In the genomic region with DNA sequence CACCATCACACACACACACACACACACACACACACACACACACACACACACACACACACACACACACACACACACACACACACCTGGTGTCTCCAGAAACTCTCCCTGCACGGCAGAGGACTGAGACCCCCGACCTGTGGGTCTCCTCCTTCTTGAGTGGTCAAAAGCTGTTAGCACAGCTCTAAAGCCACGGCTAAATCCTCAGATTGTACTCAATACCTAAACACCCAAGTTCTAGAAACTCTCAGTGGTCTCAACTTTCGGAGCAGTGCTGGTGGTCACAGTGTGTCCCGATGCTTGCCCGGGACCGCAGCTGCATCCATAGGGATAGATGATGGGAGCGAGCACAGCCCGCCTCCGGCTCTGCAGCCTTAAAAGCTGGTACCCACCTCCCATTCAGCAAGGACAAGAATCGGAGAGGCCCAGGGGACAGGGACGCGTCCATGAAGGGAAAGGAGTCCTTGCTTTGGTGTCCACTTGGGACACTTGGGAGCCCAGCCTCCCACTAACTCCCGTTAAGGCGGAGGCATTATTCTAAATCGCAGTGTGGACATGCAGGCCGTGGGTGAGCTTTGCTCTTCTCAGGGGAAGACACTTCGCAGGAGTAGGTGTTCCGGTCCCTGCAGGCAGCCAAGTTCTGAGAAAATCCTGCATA, we compare ENCODE assay signal across 10 mouse cellular contexts. TPM values are rescaled to one million over a fixed set of nuclear protein-coding genes. Genes with fewer than 3 reads are reported as not detected.
DNase-seq lines count a peak whose midpoint lies in the region; ATAC-seq and TF ChIP-seq lines count a peak whose summit lies in the region.
"Had no signal": no experiment of that assay in that cellular context is flagged by ENCODE, and none has a peak within 500 bp of the region (broad histone marks: within the 10 kb centered on the region; RNA-seq: fewer than 3 reads in every experiment).

No protein-coding gene starts in this region.

- DNase-seq in left cerebral cortex, adult 2 months (ENCODE audit: extremely low spot score in 1 of 2, low spot score in 2 of 2), result peak; percentile 14 to 26
- DNase-seq in left cerebral cortex, postnatal 14 days (ENCODE audit: low spot score in 2 of 2), result no peak
- DNase-seq in forebrain, embryonic 11.5 days (ENCODE audit: low spot score), result peak; percentile 73
- peak; percentile 65 for DNase-seq in limb, embryonic 11.5 days (ENCODE audit: low spot score)
- peak; percentile 23 for DNase-seq in splenic B cell, adult 2 months (ENCODE audit: low read depth, low spot score)
- no peak for DNase-seq in c-Kit-positive CD71-positive TER-119-positive erythroid progenitor cells, embryonic 14.5 days (ENCODE audit: low spot score)
- DNase-seq in layer of hippocampus, adult 2 months (ENCODE audit: low spot score in 2 of 2), result no peak
- DNase-seq: cerebellum, adult 8-10 months had no signal

- TF ChIP-seq CTCF in left cerebral cortex, adult 2 months (IDR thresholded peaks at IDR 0.05), result no peak
- TF ChIP-seq CTCF in layer of hippocampus, adult 2 months (conservative IDR thresholded peaks at IDR 0.05), result no peak

- H3K4me3 ChIP-seq in left cerebral cortex, adult 2 months, result no peak overlapping the region
- H3K4me3 ChIP-seq in forebrain, embryonic 11.5 days (ENCODE audit: low read depth, low read length), result peak overlapping the region; percentile 11; the same call in 1 of the 2 replicates
- no peak overlapping the region for H3K4me3 ChIP-seq in limb, embryonic 11.5 days (ENCODE audit: low read depth, low read length)
- no peak overlapping the region for H3K4me3 ChIP-seq in layer of hippocampus, adult 2 months

- H3K36me3 ChIP-seq in forebrain, embryonic 11.5 days (ENCODE audit: control insufficient read depth, insufficient read depth, low read length), result no peaks in the 10 kb centered on the region
- no peaks in the 10 kb centered on the region for H3K36me3 ChIP-seq in limb, embryonic 11.5 days (ENCODE audit: control insufficient read depth, insufficient read depth, low read length)
- H3K36me3 ChIP-seq in splenic B cell, adult 2 months (ENCODE audit: control insufficient read depth, insufficient read depth, low read length, poor library complexity, severe bottlenecking), result no peaks in the 10 kb centered on the region

- no peak for ATAC-seq in forebrain, embryonic 11.5 days (replicated peaks; ENCODE audit: low FRiP score)
- no peak for ATAC-seq in limb, embryonic 11.5 days (ENCODE audit: insufficient number of reproducible peaks, low FRiP score, low TSS enrichment, low read depth)
- ATAC-seq: Patski had no signal

- peak overlapping the region; percentile 24; the same call in 1 of the 2 replicates for H3K9ac ChIP-seq in forebrain, embryonic 11.5 days (ENCODE audit: low read length)
- H3K9ac ChIP-seq in limb, embryonic 11.5 days (ENCODE audit: low read length), result no peak overlapping the region

- H3K4me1 ChIP-seq in forebrain, embryonic 11.5 days (replicated peaks; ENCODE audit: control insufficient read depth, insufficient read depth, low read length), result peaks cover 38% of the 10 kb centered on the region
- peaks cover 20% of the 10 kb centered on the region for H3K4me1 ChIP-seq in limb, embryonic 11.5 days (ENCODE audit: control insufficient read depth, insufficient read depth, low read length)

- peaks cover 40% of the 10 kb centered on the region for H3K27me3 ChIP-seq in forebrain, embryonic 11.5 days (ENCODE audit: control insufficient read depth, insufficient read depth, low read length)
- peaks cover 77% of the 10 kb centered on the region for H3K27me3 ChIP-seq in limb, embryonic 11.5 days (ENCODE audit: control insufficient read depth, insufficient read depth, low read length)
- peaks cover 11% of the 10 kb centered on the region for H3K27me3 ChIP-seq in splenic B cell, adult 2 months (ENCODE audit: control insufficient read depth, insufficient read depth, low read length, poor library complexity, severe bottlenecking)

- intact Hi-C loops in left cerebral cortex, adult 2 months (cut with DNase I), result loop anchor here (5.0 to 10.0 kb wide), 3 partner anchors 88 to 1818 kb away; no protein-coding TSS in a partner anchor
- intact Hi-C loops in left cerebral cortex, postnatal 14 days (cut with DNase I), result loop anchor here (10.0 kb wide), 1 partner anchor 264 kb away; no protein-coding TSS in a partner anchor

- 2% methylated on average over 19 of the region's 19 CpGs for WGBS in forebrain, embryonic 11.5 days
- WGBS in limb, embryonic 11.5 days, result 2% methylated on average over 19 of the region's 19 CpGs

- no peaks in the 10 kb centered on the region for H3K9me3 ChIP-seq in forebrain, embryonic 11.5 days (ENCODE audit: control insufficient read depth, low read length)
- H3K9me3 ChIP-seq in limb, embryonic 11.5 days (ENCODE audit: control insufficient read depth, low read length), result no peaks in the 10 kb centered on the region

- H3K4me2 ChIP-seq in forebrain, embryonic 11.5 days (ENCODE audit: low read depth, low read length, severe bottlenecking), result peak overlapping the region; percentile 38
- no peak overlapping the region for H3K4me2 ChIP-seq in limb, embryonic 11.5 days (ENCODE audit: low read depth, severe bottlenecking)

- no peak overlapping the region for H3K27ac ChIP-seq in left cerebral cortex, adult 2 months
- H3K27ac ChIP-seq in forebrain, embryonic 11.5 days (ENCODE audit: low read depth, low read length), result peak overlapping the region; percentile 87
- H3K27ac ChIP-seq in limb, embryonic 11.5 days (replicated peaks; ENCODE audit: low read depth, low read length), result no peak overlapping the region
- H3K27ac ChIP-seq in layer of hippocampus, adult 2 months, result no peak overlapping the region

RNA-seq across cellular contexts. Expression of a gene that starts 2.7 kb away (rescaled TPM):
- total RNA-seq in left cerebral cortex, adult 2 months (2021), result 1 to 10 TPM; 4.8 to 6.1 TPM
- 1 to 10 TPM; 4.0 to 4.2 TPM for total RNA-seq in left cerebral cortex, postnatal 14 days (2021)
- polyA plus RNA-seq in forebrain, embryonic 11.5 days (2014; fragmentation: Nextera tagmentation; extraction: Ambion mirVana), result 5.0 and 8.7 TPM in 2 replicates
- 0.06 and 0.09 TPM in 2 replicates for polyA plus RNA-seq in limb, embryonic 11.5 days (2014; fragmentation: Nextera tagmentation; extraction: Ambion mirVana)
- 1 to 10 TPM; 6.6 to 7.2 TPM for total RNA-seq in layer of hippocampus, adult 2 months (2021)
- polyA plus RNA-seq: gonadal fat pad, adult 2 months; Patski had no signal

Comparison
In these comparisons a context has a peak if more than half of its experiments do, and no peak if none do; other contexts are left out.
1. DNase-seq: peak in left cerebral cortex, adult 2 months (2 of 2), forebrain, embryonic 11.5 days (single experiment), limb, embryonic 11.5 days (single experiment) and splenic B cell, adult 2 months (single experiment); none in left cerebral cortex, postnatal 14 days (0 of 2), c-Kit-positive CD71-positive TER-119-positive erythroid progenitor cells, embryonic 14.5 days (single experiment) and layer of hippocampus, adult 2 months (0 of 2).